Mouse (Mus musculus): ENCODE measurements around the gene Gm21985. TPM values are rescaled to one million over a fixed set of nuclear protein-coding genes. Genes with fewer than 3 reads are reported as not detected.
"Not testable (repeated sequence)": the region's sequence is repeated elsewhere in the genome, so short reads cannot be mapped to it uniquely, and the experiment has no call there.

Gene Gm21985
- polyA plus RNA-seq, 1 experiment: not detected

DNA sequence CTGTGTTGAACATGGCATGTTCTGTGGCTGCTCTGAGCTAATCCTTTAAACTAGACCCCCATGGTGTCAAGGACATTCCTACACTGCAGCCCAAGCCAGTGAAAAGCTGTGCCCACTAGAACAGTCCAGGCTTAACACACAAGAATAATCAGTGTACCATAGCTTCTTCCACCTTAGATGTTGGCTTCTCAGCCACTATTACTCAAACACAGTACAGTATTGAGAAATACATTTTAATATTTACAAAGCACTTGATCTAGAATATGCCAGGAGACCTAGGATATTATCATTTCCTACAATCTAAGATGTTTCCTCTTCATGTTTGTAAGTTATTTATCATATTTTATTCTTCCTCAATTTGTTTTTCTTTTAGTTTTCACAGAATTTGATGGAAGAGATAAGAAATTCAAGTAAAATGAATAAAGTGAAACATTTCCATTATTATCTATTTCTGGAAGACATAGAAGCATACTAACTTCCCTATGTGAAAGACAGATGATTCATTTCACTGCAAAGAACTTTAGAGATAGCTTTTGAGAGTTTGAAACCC lies 182.5 kb downstream of the Gm21985 start:
- Histone ChIP-seq H3K4me3 (ENCODE audit: low read depth, low read length) (no peak overlapping the region), H3K4me1 (ENCODE audit: control insufficient read depth, insufficient read depth, insufficient read length, low read length) (no peaks in the 10 kb centered on the region), H3K27me3 (ENCODE audit: control insufficient read depth, insufficient read depth, low read length) (no peaks in the 10 kb centered on the region), H3K36me3 (ENCODE audit: control insufficient read depth, insufficient read depth, low read length) (no peaks in the 10 kb centered on the region), H3K27ac (ENCODE audit: insufficient read depth, low read depth, low read length) (no peak overlapping the region)
- no peak for TF ChIP-seq POLR2A (IDR thresholded peaks at IDR 0.05; ENCODE audit: low read depth, low read length)
- TF ChIP-seq CTCF (IDR thresholded peaks at IDR 0.05; ENCODE audit: extremely low read depth, insufficient read length, insufficient replicate concordance, low read depth, low read length): no peak

DNA sequence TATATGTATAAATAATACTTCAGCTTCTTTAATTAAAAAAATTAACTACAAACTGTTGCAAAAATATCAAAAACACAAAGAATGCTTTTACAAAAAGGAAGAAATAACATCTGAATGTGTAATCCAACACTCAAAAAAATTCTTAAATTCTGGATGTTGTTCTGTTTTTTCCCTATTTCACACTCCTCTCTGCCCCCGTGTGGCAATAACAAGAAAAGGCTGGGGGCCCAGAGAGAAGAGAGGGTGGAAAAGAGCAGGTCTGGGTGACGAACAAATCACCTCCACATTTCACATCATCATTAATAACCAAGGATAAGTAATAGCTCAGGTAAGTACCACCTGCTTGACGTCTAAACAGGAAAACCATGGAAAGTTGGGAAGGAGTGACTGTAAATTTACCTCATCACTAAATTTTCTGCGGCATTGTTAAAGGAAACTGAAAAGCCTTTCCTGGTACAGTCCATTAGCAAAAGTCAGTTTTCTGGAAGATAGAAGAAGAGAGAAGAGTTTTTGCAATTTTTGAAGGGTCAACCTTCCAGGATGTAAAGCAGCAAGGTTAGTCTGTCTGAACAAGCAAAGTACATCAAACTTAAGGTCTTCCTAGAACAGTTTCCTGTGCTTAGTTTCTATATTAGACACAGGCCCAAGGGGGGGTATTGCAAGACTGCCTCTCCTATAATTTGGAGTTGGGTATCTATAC lies 183.6 kb downstream of the Gm21985 start:
- no peaks in the 10 kb centered on the region for H3K4me1 ChIP-seq (ENCODE audit: control insufficient read depth, insufficient read depth, insufficient read length, low read length)
- WGBS: 31% methylated on average over 4 of the region's 4 CpGs
- H3K27ac ChIP-seq (ENCODE audit: insufficient read depth, low read depth, low read length): no peak overlapping the region
- H3K4me3 ChIP-seq (ENCODE audit: low read depth, low read length): no peak overlapping the region
- TF ChIP-seq CTCF (IDR thresholded peaks at IDR 0.05; ENCODE audit: extremely low read depth, insufficient read length, insufficient replicate concordance, low read depth, low read length): peak; percentile 29; the same call in 1 of the 2 replicates
- TF ChIP-seq POLR2A (IDR thresholded peaks at IDR 0.05; ENCODE audit: low read depth, low read length): no peak
- H3K27me3 ChIP-seq (ENCODE audit: control insufficient read depth, insufficient read depth, low read length): no peaks in the 10 kb centered on the region
- no peaks in the 10 kb centered on the region for H3K36me3 ChIP-seq (ENCODE audit: control insufficient read depth, insufficient read depth, low read length)

DNA sequence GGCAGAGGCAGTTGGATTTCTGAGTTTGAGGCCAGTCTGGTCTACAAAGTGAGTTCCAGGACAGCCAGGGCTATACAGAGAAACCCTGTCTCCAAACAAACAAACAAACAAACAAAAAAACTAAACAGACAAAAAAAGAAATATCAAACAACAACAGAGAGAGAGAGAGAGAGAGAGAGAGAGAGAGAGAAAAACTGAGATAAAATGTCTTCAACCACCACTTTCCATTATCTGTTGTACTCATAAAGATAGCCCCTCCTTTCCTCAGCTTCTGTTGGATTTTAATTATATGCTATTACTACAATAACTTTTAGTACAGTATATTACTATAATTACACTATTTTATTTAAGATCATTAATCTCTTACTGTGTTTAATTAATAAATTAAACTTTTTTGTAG lies 186.4 kb downstream of the Gm21985 start:
- not testable (repeated sequence) for H3K4me3 ChIP-seq (ENCODE audit: low read depth, low read length); H3K36me3 ChIP-seq (ENCODE audit: control insufficient read depth, insufficient read depth, low read length); H3K27ac ChIP-seq (ENCODE audit: insufficient read depth, low read depth, low read length); H3K27me3 ChIP-seq (ENCODE audit: control insufficient read depth, insufficient read depth, low read length); H3K4me1 ChIP-seq (ENCODE audit: control insufficient read depth, insufficient read depth, insufficient read length, low read length)

DNA sequence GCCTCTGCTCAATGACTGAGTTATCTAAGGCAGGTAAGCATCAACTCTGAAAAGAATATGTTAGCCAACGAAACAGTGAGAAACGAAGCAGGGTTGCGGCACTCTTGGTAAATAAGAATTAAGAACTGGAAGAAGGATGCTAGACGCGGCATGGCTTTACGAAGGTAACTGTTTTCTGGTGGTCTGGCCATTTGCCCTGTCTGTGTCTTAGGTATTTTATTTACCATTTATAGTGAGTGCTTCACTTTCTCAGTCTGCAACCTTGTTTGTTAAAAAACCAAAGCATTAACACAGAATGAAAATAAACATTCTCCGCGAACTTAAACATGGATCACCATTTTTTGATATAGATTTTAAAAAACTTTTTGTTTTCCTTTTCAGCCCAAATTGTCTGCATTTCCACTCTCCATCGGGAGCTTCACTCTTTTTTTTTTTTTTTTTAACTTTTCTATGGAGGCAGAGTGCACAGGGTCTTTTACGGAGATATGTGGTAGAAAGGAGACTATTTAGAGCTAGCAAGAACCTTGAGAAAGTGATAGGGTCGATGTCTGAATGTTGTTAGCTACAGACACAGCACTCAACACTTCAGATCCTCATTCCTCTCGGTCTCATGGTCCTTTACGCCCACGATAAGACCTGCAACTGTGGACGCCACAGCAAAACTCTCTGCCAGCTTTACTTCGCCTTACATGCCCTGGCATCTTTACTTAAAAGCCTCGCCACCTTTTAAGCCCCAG lies 188.2 kb downstream of the Gm21985 start:
- TF ChIP-seq POLR2A (IDR thresholded peaks at IDR 0.05; ENCODE audit: low read depth, low read length): no peak
- TF ChIP-seq CTCF (IDR thresholded peaks at IDR 0.05; ENCODE audit: extremely low read depth, insufficient read length, insufficient replicate concordance, low read depth, low read length): no peak
- Histone ChIP-seq H3K27ac (ENCODE audit: insufficient read depth, low read depth, low read length) (peak overlapping the region; percentile 45), H3K4me1 (ENCODE audit: control insufficient read depth, insufficient read depth, insufficient read length, low read length) (no peaks in the 10 kb centered on the region), H3K36me3 (ENCODE audit: control insufficient read depth, insufficient read depth, low read length) (no peaks in the 10 kb centered on the region), H3K27me3 (ENCODE audit: control insufficient read depth, insufficient read depth, low read length) (no peaks in the 10 kb centered on the region), H3K4me3 (ENCODE audit: low read depth, low read length) (peak overlapping the region; percentile 97)
- WGBS: 29% methylated on average over 17 of the region's 17 CpGs

DNA sequence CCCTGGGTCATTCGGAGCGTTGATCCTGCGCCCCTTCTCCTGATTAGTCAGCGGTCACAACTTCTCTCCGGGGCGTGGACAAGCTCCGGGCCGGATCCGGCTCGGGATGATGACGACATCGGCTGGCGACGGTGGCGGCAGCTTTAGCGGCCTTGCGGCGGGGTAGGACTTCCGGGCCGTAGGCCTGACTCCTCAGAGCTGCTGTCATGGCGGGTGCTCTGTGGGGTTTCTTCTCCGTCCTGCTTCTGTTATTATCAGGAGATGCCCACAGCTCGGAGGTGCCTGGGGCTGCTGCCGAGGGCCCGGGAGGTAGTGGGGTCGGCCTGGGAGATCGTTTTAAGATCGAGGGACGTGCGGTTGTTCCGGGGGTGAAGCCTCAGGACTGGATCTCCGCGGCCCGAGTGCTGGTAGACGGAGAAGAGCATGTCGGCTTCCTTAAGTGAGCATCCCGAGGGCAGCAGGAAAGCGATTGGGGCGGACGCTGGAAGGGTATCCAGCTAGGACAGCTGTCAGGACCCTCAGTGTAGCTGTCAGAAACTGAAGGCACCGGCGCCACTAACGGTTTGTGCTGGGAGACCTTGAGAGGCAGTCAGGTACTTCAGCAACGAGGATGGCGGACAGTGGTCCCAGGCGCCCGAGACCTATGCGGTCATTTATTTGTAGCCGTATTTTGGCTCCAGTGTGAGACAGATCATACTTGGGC lies 188.9 kb downstream of the Gm21985 start, which contains the start of gene Emc7:
TSS of gene Emc7 (plus strand) at position 136 of the 703 bp plus-strand sequence.
- Histone ChIP-seq H3K27me3 (ENCODE audit: control insufficient read depth, insufficient read depth, low read length) (no peaks in the 10 kb centered on the region), H3K36me3 (ENCODE audit: control insufficient read depth, insufficient read depth, low read length) (peaks cover 2% of the 10 kb centered on the region; the same call in 1 of the 2 replicates), H3K4me1 (ENCODE audit: control insufficient read depth, insufficient read depth, insufficient read length, low read length) (no peaks in the 10 kb centered on the region), H3K4me3 (ENCODE audit: low read depth, low read length) (peak within 1 kb of the TSS; percentile 97), H3K27ac (ENCODE audit: insufficient read depth, low read depth, low read length) (peak within 1 kb of the TSS; percentile 45)
- under 1% methylated on average over 49 of the region's 49 CpGs for WGBS
- TF ChIP-seq CTCF (IDR thresholded peaks at IDR 0.05; ENCODE audit: extremely low read depth, insufficient read length, insufficient replicate concordance, low read depth, low read length): no peak
- TF ChIP-seq POLR2A (IDR thresholded peaks at IDR 0.05; ENCODE audit: low read depth, low read length): peak; percentile 92

Other genes with a start within 250 kb of the Gm21985 start
- gene Olfr1311, start 241.9 kb upstream of the Gm21985 start, polyA plus RNA-seq (2012; rRNA removed): not detected in 2 replicates
- gene Olfr1312, start 216.1 kb upstream of the Gm21985 start, polyA plus RNA-seq (2012; rRNA removed): not detected in 2 replicates
- not detected in 2 replicates for gene Olfr1313, start 188.5 kb upstream of the Gm21985 start, polyA plus RNA-seq (2012; rRNA removed)
- not detected in 2 replicates for gene Olfr1314, start 169.5 kb upstream of the Gm21985 start, polyA plus RNA-seq (2012; rRNA removed)
- not detected in 2 replicates for gene Olfr1315-ps1, start 150.9 kb upstream of the Gm21985 start, polyA plus RNA-seq (2012; rRNA removed)
- not detected in 2 replicates for gene Olfr1316, start 131.3 kb upstream of the Gm21985 start, polyA plus RNA-seq (2012; rRNA removed)
- not detected in 2 replicates for gene Olfr1317, start 126.0 kb upstream of the Gm21985 start, polyA plus RNA-seq (2012; rRNA removed)
- not detected in 2 replicates for gene Olfr1318, start 112.1 kb upstream of the Gm21985 start, polyA plus RNA-seq (2012; rRNA removed)
- 28.5 and 38.7 TPM in 2 replicates for gene Lpcat4, start 26.8 kb upstream of the Gm21985 start, polyA plus RNA-seq (2012; rRNA removed)
- not detected in 2 replicates for gene Nutm1, start 7.0 kb upstream of the Gm21985 start, polyA plus RNA-seq (2012; rRNA removed)
- gene Nop10, start 4.4 kb upstream of the Gm21985 start, polyA plus RNA-seq (2012; rRNA removed): 19.4 and 20.3 TPM in 2 replicates
- 7.6 and 17.6 TPM in 2 replicates for gene Slc12a6, start 489 bp upstream of the Gm21985 start, polyA plus RNA-seq (2012; rRNA removed)
- gene Emc4, start 101.7 kb downstream of the Gm21985 start, polyA plus RNA-seq (2012; rRNA removed): 47.2 and 61.4 TPM in 2 replicates
- gene Katnbl1, start 112.9 kb downstream of the Gm21985 start, polyA plus RNA-seq (2012; rRNA removed): 0.06 and 0.27 TPM in 2 replicates
- gene Emc7, start 188.7 kb downstream of the Gm21985 start, polyA plus RNA-seq (2012; rRNA removed): 2.0 and 2.7 TPM in 2 replicates
- not detected in 2 replicates for gene Chrm5, start 214.5 kb downstream of the Gm21985 start, polyA plus RNA-seq (2012; rRNA removed)
- gene Aven, start 226.7 kb downstream of the Gm21985 start, polyA plus RNA-seq (2012; rRNA removed): 1.5 and 2.2 TPM in 2 replicates